Mouse (Mus musculus): ENCODE measurements around the gene Saxo2. TPM values are rescaled to one million over a fixed set of nuclear protein-coding genes. Genes with fewer than 3 reads are reported as not detected.

Gene Saxo2
- 1.3 TPM for polyA plus RNA-seq (2015; fragmentation: Illumina TruSeq; extraction: RNeasy Lipid Tissue Mini Kit (QIAGEN cat#74804); ENCODE audit: insufficient read depth, low read depth, low replicate concordance)

DNA sequence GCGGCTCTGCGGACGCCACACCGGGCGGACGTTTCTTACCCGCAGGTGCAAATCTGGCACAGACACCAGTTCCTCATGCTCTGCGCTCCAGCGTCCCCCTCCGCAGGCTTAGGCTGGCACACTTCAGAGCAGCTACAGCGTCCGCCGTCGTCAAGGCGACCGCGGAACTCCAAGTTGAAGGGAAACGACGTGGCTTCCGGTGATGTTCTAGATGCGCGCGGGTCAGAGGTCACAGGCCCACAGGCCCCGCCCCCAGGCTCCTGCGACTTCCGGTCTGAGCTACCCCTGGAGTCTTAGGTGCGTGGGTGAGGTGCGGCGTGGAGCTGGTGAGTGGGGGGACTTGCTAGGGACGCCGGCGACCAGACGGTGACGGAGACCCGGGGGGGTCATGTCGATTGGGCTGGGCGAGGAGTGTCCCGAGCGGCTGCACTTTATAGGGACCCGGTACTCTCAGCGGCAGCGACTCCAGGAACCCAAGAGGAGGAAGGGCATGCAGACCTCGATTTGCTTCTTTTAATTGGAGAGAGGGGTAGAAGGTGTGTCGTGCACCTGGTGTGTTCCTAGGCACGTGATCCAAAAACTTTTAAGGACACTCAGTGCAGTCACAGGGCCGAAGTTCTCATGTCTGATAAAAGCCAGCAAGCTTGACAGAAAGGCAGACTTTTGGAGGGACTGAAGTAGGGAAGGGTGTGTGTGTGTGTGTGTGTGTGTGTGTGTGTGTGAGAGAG lies at the start of gene Saxo2, which contains the start of gene Efl1:
Gene Saxo2, minus strand, starts transcription at position 176 of the 728 bp plus-strand sequence.
Gene Efl1, plus strand, starts transcription at position 262 of the 728 bp plus-strand sequence.

Other genes with a start within 250 kb of the Saxo2 start
- gene Efl1, start 86 bp upstream of the Saxo2 start, polyA plus RNA-seq (2015; fragmentation: Illumina TruSeq; extraction: RNeasy Lipid Tissue Mini Kit (QIAGEN cat#74804); ENCODE audit: insufficient read depth, low read depth, low replicate concordance), result 2.5 TPM
- gene Mex3b, start 218.8 kb upstream of the Saxo2 start, polyA plus RNA-seq (2015; fragmentation: Illumina TruSeq; extraction: RNeasy Lipid Tissue Mini Kit (QIAGEN cat#74804); ENCODE audit: insufficient read depth, low read depth, low replicate concordance), result 0.46 TPM